Mouse (Mus musculus) heart, embryonic 10.5 days (tissue): ENCODE data around the gene Snai3. TPM values are rescaled to one million over a fixed set of nuclear protein-coding genes. Genes with fewer than 3 reads are reported as not detected.

Experiments used
- DNase-seq: peaks from one replicate; pipeline ENCODE4 v3.0.0-alpha.2; 2017; ENCODE audit warnings: low spot score
- H3K27ac ChIP-seq: fragments of 300-500 bp; sonication (generic); 2 replicates; pipeline ENCODE4 v1.5.1; 2016; ENCODE audit warnings: mild to moderate bottlenecking
- H3K27me3 ChIP-seq: fragments of 300-500 bp; sonication (generic); 2 replicates; pipeline ENCODE4 v1.6.1; 2016; ENCODE audit warnings: mild to moderate bottlenecking; ENCODE audit not compliant: poor library complexity, insufficient read depth, severe bottlenecking
- H3K36me3 ChIP-seq: fragments of 300-500 bp; sonication (generic); 2 replicates; pipeline ENCODE4 v1.6.1; 2016; ENCODE audit warnings: mild to moderate bottlenecking, moderate library complexity
- H3K4me1 ChIP-seq: fragments of 300-500 bp; sonication (generic); 2 replicates; pipeline ENCODE4 v1.6.1; 2016; ENCODE audit warnings: mild to moderate bottlenecking
- H3K4me3 ChIP-seq: fragments of 300-500 bp; sonication (generic); 2 replicates; pipeline ENCODE4 v1.5.1; 2016; ENCODE audit warnings: mild to moderate bottlenecking, moderate library complexity
- H3K9me3 ChIP-seq: fragments of 300-500 bp; sonication (generic); 2 replicates; pipeline ENCODE4 v1.6.1; 2016; ENCODE audit warnings: mild to moderate bottlenecking, moderate library complexity
- WGBS: fragments of 180-500 bp; shearing (Covaris S2); methylation state at CpG from one replicate; pipeline ENCODE4 v1.1.7; 2016; 5-methylcytosine and 5-hydroxymethylcytosine counted together
- polyA plus RNA-seq: library from polyadenylated mRNA; unstranded; fragments of >200 nt; fragmentation: Nextera tagmentation; extraction: Ambion mirVana; gene quantifications from 2 replicates; pipeline ENCODE4 v1.2.1, GENCODE M21; 2016

Snai3 gene
- polyA plus RNA-seq, 1 experiment from 2014 or later = 2.3 TPM

GRCm38 (mm10) chr8:122469965-122470364 lies 9.4 kb upstream of the Snai3 start:
- Histone ChIP-seq H3K4me3 (no peak overlapping the region), H3K27me3 (no peaks in the 10 kb centered on the region), H3K36me3 (peaks cover 74% of the 10 kb centered on the region), H3K9me3 (no peaks in the 10 kb centered on the region), H3K4me1 (peaks cover 29% of the 10 kb centered on the region), H3K27ac (0 out of 2 replicates have a peak overlapping the region, but pooled peaks have one; percentile 23)
- DNase-seq = no peak
- WGBS = 82% methylated on average over 10 of the region's 10 CpGs

GRCm38 (mm10) chr8:122469407-122469806 lies 8.9 kb upstream of the Snai3 start:
- WGBS = 74% methylated on average over 6 of the region's 6 CpGs
- peaks cover 74% of the 10 kb centered on the region for H3K36me3 ChIP-seq

GRCm38 (mm10) chr8:122467816-122468215 lies 7.3 kb upstream of the Snai3 start:
- Histone ChIP-seq H3K36me3 (peaks cover 61% of the 10 kb centered on the region), H3K27me3 (no peaks in the 10 kb centered on the region), H3K4me1 (peaks cover 39% of the 10 kb centered on the region), H3K4me3 (no peak overlapping the region), H3K27ac (no peak overlapping the region), H3K9me3 (no peaks in the 10 kb centered on the region)
- 88% methylated on average over 13 of the region's 13 CpGs for WGBS
- no peak for DNase-seq

More at GRCm38 (mm10) chr8:122469407-122469806, 8.9 kb upstream of the Snai3 start:
- Histone ChIP-seq H3K4me3 (no peak overlapping the region), H3K4me1 (peaks cover 29% of the 10 kb centered on the region), H3K9me3 (no peaks in the 10 kb centered on the region), H3K27me3 (no peaks in the 10 kb centered on the region), H3K27ac (0 out of 2 replicates have a peak overlapping the region, but pooled peaks have one; percentile 23)
- DNase-seq = no peak

- Histone ChIP-seq H3K36me3 (peaks cover 45% of the 10 kb centered on the region), H3K4me3 (no peak overlapping the region), H3K27me3 (peaks cover 28% of the 10 kb centered on the region), H3K4me1 (peaks cover 67% of the 10 kb centered on the region), H3K27ac (no peak overlapping the region; the same call in 1 of the 2 replicates), H3K9me3 (no peaks in the 10 kb centered on the region)
- no peak for DNase-seq
- 64% methylated on average over 7 of the region's 7 CpGs for WGBS
Observed at GRCm38 (mm10) chr8:122464985-122465384, 4.5 kb upstream of the Snai3 start.

- Histone ChIP-seq H3K36me3 (peaks cover 40% of the 10 kb centered on the region), H3K4me3 (no peak overlapping the region), H3K9me3 (no peaks in the 10 kb centered on the region), H3K4me1 (peaks cover 60% of the 10 kb centered on the region), H3K27me3 (peaks cover 38% of the 10 kb centered on the region), H3K27ac (peak overlapping the region; percentile 49; the same call in 1 of the 2 replicates)
- WGBS = 48% methylated on average over 12 of the region's 12 CpGs
- no peak for DNase-seq
Observed at GRCm38 (mm10) chr8:122463651-122464640, 3.4 kb upstream of the Snai3 start.

GRCm38 (mm10) chr8:122462510-122462909 lies 2.0 kb upstream of the Snai3 start:
- WGBS = 61% methylated on average over 8 of the region's 8 CpGs
- Histone ChIP-seq H3K4me3 (no peak overlapping the region), H3K9me3 (no peaks in the 10 kb centered on the region), H3K27ac (0 out of 2 replicates have a peak overlapping the region, but pooled peaks have one; percentile 14), H3K27me3 (peaks cover 47% of the 10 kb centered on the region), H3K4me1 (peaks cover 62% of the 10 kb centered on the region), H3K36me3 (peaks cover 25% of the 10 kb centered on the region)
- no peak for DNase-seq

- H3K27ac ChIP-seq = peak overlapping the region; percentile 32
- peaks cover 69% of the 10 kb centered on the region for H3K4me1 ChIP-seq
- H3K4me3 ChIP-seq = no peak overlapping the region
- WGBS = 64% methylated on average over 11 of the region's 11 CpGs
- no peak for DNase-seq
- H3K27me3 ChIP-seq = peaks cover 55% of the 10 kb centered on the region
- H3K36me3 ChIP-seq = peaks cover 16% of the 10 kb centered on the region
- H3K9me3 ChIP-seq = no peaks in the 10 kb centered on the region
Observed at GRCm38 (mm10) chr8:122461473-122462148, 1.1 kb upstream of the Snai3 start.

GRCm38 (mm10) chr8:122459990-122460389 lies 543 bp downstream of the Snai3 start:
- no peak for DNase-seq
- Histone ChIP-seq H3K4me1 (peaks cover 71% of the 10 kb centered on the region), H3K36me3 (0 out of 2 replicates have a peak, but pooled peaks cover 7% of the 10 kb centered on the region), H3K9me3 (no peaks in the 10 kb centered on the region), H3K4me3 (peak overlapping the region; percentile 61), H3K27ac (peak overlapping the region; percentile 73; the same call in 1 of the 2 replicates), H3K27me3 (peaks cover 63% of the 10 kb centered on the region)
- WGBS = 22% methylated on average over 7 of the region's 7 CpGs

GRCm38 (mm10) chr8:122459218-122459900 lies 1.2 kb downstream of the Snai3 start:
- 59% methylated on average over 6 of the region's 6 CpGs for WGBS
- no peak for DNase-seq
- Histone ChIP-seq H3K4me1 (peaks cover 67% of the 10 kb centered on the region), H3K36me3 (peaks cover 10% of the 10 kb centered on the region; the same call in 1 of the 2 replicates), H3K27ac (no peak overlapping the region), H3K27me3 (peaks cover 66% of the 10 kb centered on the region), H3K9me3 (no peaks in the 10 kb centered on the region), H3K4me3 (peak overlapping the region; percentile 61; the same call in 1 of the 2 replicates)

GRCm38 (mm10) chr8:122457171-122457570 lies 3.4 kb downstream of the Snai3 start:
- Histone ChIP-seq H3K4me1 (peaks cover 65% of the 10 kb centered on the region), H3K4me3 (no peak overlapping the region), H3K27ac (peak overlapping the region; percentile 45; the same call in 1 of the 2 replicates), H3K9me3 (no peaks in the 10 kb centered on the region), H3K36me3 (peaks cover 11% of the 10 kb centered on the region; the same call in 1 of the 2 replicates), H3K27me3 (peaks cover 60% of the 10 kb centered on the region)
- WGBS = 60% methylated on average over 11 of the region's 11 CpGs
- DNase-seq = no peak

- Histone ChIP-seq H3K9me3 (no peaks in the 10 kb centered on the region), H3K4me3 (no peak overlapping the region), H3K4me1 (peaks cover 62% of the 10 kb centered on the region), H3K27ac (peak overlapping the region; percentile 87), H3K36me3 (peaks cover 11% of the 10 kb centered on the region; the same call in 1 of the 2 replicates), H3K27me3 (peaks cover 33% of the 10 kb centered on the region)
- no peak for DNase-seq
- WGBS = 80% methylated on average over 6 of the region's 6 CpGs
Observed at GRCm38 (mm10) chr8:122454409-122454808, 6.1 kb downstream of the Snai3 start.

GRCm38 (mm10) chr8:122452154-122452553 lies 8.4 kb downstream of the Snai3 start:
- H3K27ac ChIP-seq = peak overlapping the region; percentile 87
- H3K27me3 ChIP-seq = peaks cover 15% of the 10 kb centered on the region
- H3K4me1 ChIP-seq = peaks cover 57% of the 10 kb centered on the region
- DNase-seq = no peak
- no peak overlapping the region for H3K4me3 ChIP-seq
- 62% methylated on average over 10 of the region's 10 CpGs for WGBS
- H3K9me3 ChIP-seq = no peaks in the 10 kb centered on the region
- H3K36me3 ChIP-seq = peaks cover 11% of the 10 kb centered on the region; the same call in 1 of the 2 replicates
